ENCODE assay signal across 32 mouse cellular contexts in genomic region chr7:49824043-49824442, GRCm38 (mm10). TPM values are rescaled to one million over a fixed set of nuclear protein-coding genes. Genes with fewer than 3 reads are reported as not detected.
A peak's percentile ranks its signal among the peaks of the same experiment; 100 is the strongest.
DNase-seq lines count a peak whose midpoint lies in the region; ATAC-seq and TF ChIP-seq lines count a peak whose summit lies in the region.
"Had no signal": no experiment of that assay in that cellular context is flagged by ENCODE, and none has a peak within 500 bp of the region (broad histone marks: within the 10 kb centered on the region; RNA-seq: fewer than 3 reads in every experiment).

No protein-coding gene starts in this region.

- H3K4me1 ChIP-seq in hindbrain, embryonic 13.5 days (replicated peaks), result peaks cover 21% of the 10 kb centered on the region
- no peaks in the 10 kb centered on the region for H3K4me1 ChIP-seq in hindbrain, postnatal 0 days (ENCODE audit: insufficient read depth, low read length)
- H3K4me1 ChIP-seq in forebrain, embryonic 13.5 days, result peaks cover 10% of the 10 kb centered on the region
- H3K4me1 ChIP-seq: embryonic facial prominence, embryonic 10.5 days; intestine, embryonic 15.5 days had no signal

- peaks cover 25% of the 10 kb centered on the region for H3K36me3 ChIP-seq in hindbrain, embryonic 13.5 days
- peaks cover 9% of the 10 kb centered on the region; the same call in 1 of the 2 replicates for H3K36me3 ChIP-seq in hindbrain, postnatal 0 days (ENCODE audit: insufficient read depth, low read length)
- peaks cover 27% of the 10 kb centered on the region for H3K36me3 ChIP-seq in forebrain, embryonic 13.5 days (ENCODE audit: poor library complexity, severe bottlenecking)

- ATAC-seq in hindbrain, embryonic 13.5 days (ENCODE audit: low FRiP score), result no peak
- ATAC-seq in hindbrain, postnatal 0 days, result no peak
- peak; percentile 64 for ATAC-seq in megakaryocyte-erythroid progenitor cell, adult 5-6 weeks (replicated peaks; ENCODE audit: low FRiP score, low TSS enrichment, poor library complexity, severe bottlenecking)
- ATAC-seq in forebrain, embryonic 13.5 days, result no peak
- ATAC-seq: forebrain, embryonic 16.5 days; intestine, embryonic 15.5 days; Patski had no signal

- 0 out of 2 replicates have a peak overlapping the region, but pooled peaks have one; percentile 40 for H3K27ac ChIP-seq in hindbrain, embryonic 13.5 days
- no peak overlapping the region for H3K27ac ChIP-seq in hindbrain, postnatal 0 days
- no peak overlapping the region for H3K27ac ChIP-seq in forebrain, embryonic 13.5 days
- H3K27ac ChIP-seq: embryonic facial prominence, embryonic 10.5 days; embryonic facial prominence, embryonic 13.5 days; forebrain, embryonic 12.5 days; heart, embryonic 13.5 days; hindbrain, embryonic 14.5 days; intestine, embryonic 15.5 days had no signal

- H3K9me3 ChIP-seq in hindbrain, embryonic 13.5 days, result no peaks in the 10 kb centered on the region
- H3K9me3 ChIP-seq in hindbrain, postnatal 0 days (ENCODE audit: low read length), result no peaks in the 10 kb centered on the region
- no peaks in the 10 kb centered on the region for H3K9me3 ChIP-seq in forebrain, embryonic 13.5 days (replicated peaks)
- H3K9me3 ChIP-seq: embryonic facial prominence, embryonic 10.5 days; embryonic facial prominence, embryonic 13.5 days; forebrain, embryonic 12.5 days; G1E; heart, embryonic 13.5 days; intestine, embryonic 15.5 days had no signal

- H3K4me3 ChIP-seq in hindbrain, embryonic 13.5 days, result no peak overlapping the region
- no peak overlapping the region for H3K4me3 ChIP-seq in hindbrain, postnatal 0 days (ENCODE audit: low read length)
- H3K4me3 ChIP-seq in forebrain, embryonic 13.5 days, result no peak overlapping the region
- H3K4me3 ChIP-seq: embryonic facial prominence, embryonic 10.5 days; embryonic facial prominence, embryonic 13.5 days; erythroblast, embryonic 14.5 days; forebrain, embryonic 12.5 days; heart, embryonic 13.5 days; intestine, embryonic 15.5 days had no signal

- no peak for TF ChIP-seq CTCF in hindbrain, postnatal 0 days (IDR thresholded peaks at IDR 0.05; ENCODE audit: low read depth)

- DNase-seq in hindbrain, postnatal 0 days (ENCODE audit: low spot score), result no peak
- peak; percentile 1 for DNase-seq in 3T3-L1 (ENCODE audit: low read depth, low spot score)
- DNase-seq in 416B (ENCODE audit: low read depth), result peak; percentile 74
- DNase-seq in ovary, postnatal 36 days (ENCODE audit: low spot score), result no peak
- DNase-seq: adrenal gland, adult 2 months; adrenal gland, postnatal 14 days; B cell, adult 2 months; cerebellum, adult 11 months; cerebellum, adult 2 months; cerebellum, adult 9-11 months; cerebellum, postnatal 25 days; embryo, embryonic 11 days; gastrocnemius, postnatal 10 days; gastrocnemius, postnatal 36 days; heart, adult 11 months; heart, postnatal 14 days; heart, postnatal 4 days; kidney, adult 11 months had no signal

- WGBS in hindbrain, embryonic 13.5 days, result 88% methylated on average over 6 of the region's 6 CpGs
- WGBS in hindbrain, postnatal 0 days, result 86% methylated on average over 6 of the region's 6 CpGs
- WGBS in forebrain, embryonic 13.5 days, result 89% methylated on average over 6 of the region's 6 CpGs

- H3K4me2 ChIP-seq in hindbrain, embryonic 13.5 days, result no peak overlapping the region
- no peak overlapping the region for H3K4me2 ChIP-seq in hindbrain, postnatal 0 days (ENCODE audit: low read depth, low read length)
- H3K4me2 ChIP-seq in forebrain, embryonic 13.5 days, result no peak overlapping the region
- H3K4me2 ChIP-seq: embryonic facial prominence, embryonic 13.5 days; forebrain, embryonic 12.5 days; heart, embryonic 13.5 days; hindbrain, embryonic 14.5 days; intestine, embryonic 15.5 days had no signal

- H3K27me3 ChIP-seq in hindbrain, embryonic 13.5 days, result no peaks in the 10 kb centered on the region
- no peaks in the 10 kb centered on the region for H3K27me3 ChIP-seq in hindbrain, postnatal 0 days (ENCODE audit: insufficient read depth, low read length)
- H3K27me3 ChIP-seq in forebrain, embryonic 13.5 days, result no peaks in the 10 kb centered on the region
- H3K27me3 ChIP-seq: CH12.LX; embryonic facial prominence, embryonic 13.5 days; forebrain, embryonic 12.5 days; heart, embryonic 13.5 days; intestine, embryonic 15.5 days; Patski had no signal

- no peak overlapping the region for H3K9ac ChIP-seq in hindbrain, embryonic 13.5 days
- H3K9ac ChIP-seq in hindbrain, postnatal 0 days (replicated peaks; ENCODE audit: low read length), result no peak overlapping the region
- H3K9ac ChIP-seq in forebrain, embryonic 13.5 days, result no peak overlapping the region
- H3K9ac ChIP-seq: embryonic facial prominence, embryonic 13.5 days; forebrain, embryonic 12.5 days; heart, embryonic 13.5 days; hindbrain, embryonic 14.5 days; intestine, embryonic 15.5 days had no signal

RNA-seq across cellular contexts. Expression of gene Prmt3, which starts 45.9 kb away (rescaled TPM):
- 50.8 and 52.5 TPM in 2 replicates for polyA plus RNA-seq in hindbrain, embryonic 13.5 days (2015; fragmentation: Nextera tagmentation; extraction: Ambion mirVana)
- total RNA-seq in hindbrain, postnatal 0 days (2014; rRNA removed), result 51.2 and 53.2 TPM in 2 replicates
- polyA plus RNA-seq in hindbrain, postnatal 0 days (2015; fragmentation: Nextera tagmentation; extraction: Ambion mirVana), result 40.4 and 42.0 TPM in 2 replicates
- 72.9 and 103 TPM in 2 replicates for total RNA-seq in megakaryocyte-erythroid progenitor cell, adult 5-6 weeks (2014; fragmentation: Nextera tagmentation)
- total RNA-seq in megakaryocyte-erythroid progenitor cell, adult 5-6 weeks (2017), result 71.6 and 84.2 TPM in 2 replicates
- 47.6 and 53.3 TPM in 2 replicates for polyA plus RNA-seq in forebrain, embryonic 13.5 days (2015; fragmentation: Nextera tagmentation; extraction: Ambion mirVana)

Comparison
In these comparisons a context has a peak if more than half of its experiments do, and no peak if none do; other contexts are left out.
1. DNase-seq: peak in 3T3-L1 (single experiment) and 416B (single experiment); none in hindbrain, postnatal 0 days (single experiment) and ovary, postnatal 36 days (single experiment).